Mouse (Mus musculus): ENCODE results near the gene Zbtb4.
"Not testable (repeated sequence)": the region's sequence is repeated elsewhere in the genome, so short reads cannot be mapped to it uniquely, and the experiment has no call there.

The Zbtb4 gene

DNA sequence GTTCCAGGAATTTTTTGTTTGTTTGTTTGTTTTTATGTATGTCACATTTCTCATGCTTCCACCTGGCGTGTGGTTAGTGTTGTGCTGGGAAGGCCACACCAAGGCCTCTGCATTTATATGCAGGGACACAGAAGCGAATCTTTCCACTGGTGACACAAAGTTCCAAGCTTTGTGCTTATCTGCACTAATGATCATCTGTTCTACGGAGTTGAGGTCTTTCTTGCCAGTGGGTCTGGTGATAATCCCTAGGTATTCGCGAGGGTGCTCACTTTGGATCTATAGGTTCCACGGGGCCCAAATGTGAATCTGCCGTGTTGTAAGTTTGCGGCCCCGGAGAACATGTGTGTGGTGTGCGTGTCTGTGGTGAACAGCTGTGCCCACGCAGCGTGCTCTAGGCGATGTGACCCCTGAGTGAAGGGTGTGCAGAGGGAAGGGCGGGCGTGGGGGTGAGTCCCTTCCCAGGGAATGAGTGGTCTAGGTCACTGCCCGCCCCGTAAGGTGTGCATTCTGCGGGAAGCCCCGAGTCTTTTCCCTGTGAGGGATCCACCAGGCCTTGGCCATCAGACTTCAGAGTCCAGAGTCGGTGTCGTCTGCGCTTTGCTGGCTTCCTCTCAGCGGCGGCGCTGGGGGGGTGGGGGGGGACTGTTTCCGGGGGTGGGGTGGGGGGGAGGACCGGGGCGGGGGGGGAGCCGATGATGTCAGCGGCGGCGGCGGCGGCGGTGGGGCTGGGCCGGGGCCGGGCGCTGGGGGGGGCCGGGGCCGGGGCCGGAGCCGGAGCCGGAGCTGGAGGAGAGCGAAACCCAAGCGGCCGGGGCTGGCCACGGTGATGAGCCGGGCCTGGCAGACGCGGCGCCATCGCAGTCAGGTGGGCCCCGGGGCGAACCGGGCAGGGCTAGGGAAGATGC is at the start of gene Zbtb4:
Gene Zbtb4 (plus strand): TSS at position 692 of the 905 bp plus-strand sequence.
- DNase-seq (ENCODE audit: inconsistent ontology term): peak; percentile 53

DNA sequence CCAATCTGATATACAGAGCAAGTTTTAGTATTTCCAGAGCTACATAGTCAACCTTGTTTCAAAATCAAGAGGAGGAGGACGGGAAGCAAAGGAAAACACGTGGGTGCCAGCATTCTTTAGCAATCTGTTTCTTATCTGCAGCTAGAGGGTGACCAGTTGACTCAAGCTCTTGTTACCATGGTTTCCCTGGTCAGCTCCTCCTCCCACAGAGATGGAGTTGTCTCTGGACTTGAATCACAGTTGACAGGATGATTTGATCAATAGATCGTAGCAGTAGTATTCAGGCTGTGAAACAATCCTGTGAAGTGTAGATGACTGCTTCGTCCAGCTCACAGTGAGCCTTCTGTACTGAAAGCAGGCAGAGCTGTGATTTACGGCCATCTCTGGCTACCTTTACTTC is 49.8 kb upstream of the Zbtb4 start:
- DNase-seq (ENCODE audit: inconsistent ontology term): peak; percentile 27

DNA sequence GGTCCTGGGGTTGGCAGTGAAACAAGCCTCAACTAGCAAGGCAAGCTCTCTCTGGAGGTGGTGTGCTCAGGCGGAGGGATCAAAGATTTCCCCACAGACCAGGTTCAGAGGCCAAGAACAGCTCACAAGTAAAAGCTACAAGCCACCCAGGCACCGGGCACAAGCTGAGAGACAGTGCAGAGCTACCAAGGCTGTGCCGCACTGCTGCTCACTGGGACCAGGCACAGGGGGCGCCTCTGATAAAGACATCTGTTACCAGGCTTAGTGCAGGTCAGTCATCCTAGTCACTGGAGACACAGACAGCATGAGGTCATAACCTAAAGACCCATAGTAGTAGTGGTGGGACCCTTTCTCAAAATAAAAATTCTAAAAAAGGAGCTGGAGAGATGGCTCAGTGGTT is 48.8 kb upstream of the Zbtb4 start:
- DNase-seq (ENCODE audit: inconsistent ontology term): no peak

DNA sequence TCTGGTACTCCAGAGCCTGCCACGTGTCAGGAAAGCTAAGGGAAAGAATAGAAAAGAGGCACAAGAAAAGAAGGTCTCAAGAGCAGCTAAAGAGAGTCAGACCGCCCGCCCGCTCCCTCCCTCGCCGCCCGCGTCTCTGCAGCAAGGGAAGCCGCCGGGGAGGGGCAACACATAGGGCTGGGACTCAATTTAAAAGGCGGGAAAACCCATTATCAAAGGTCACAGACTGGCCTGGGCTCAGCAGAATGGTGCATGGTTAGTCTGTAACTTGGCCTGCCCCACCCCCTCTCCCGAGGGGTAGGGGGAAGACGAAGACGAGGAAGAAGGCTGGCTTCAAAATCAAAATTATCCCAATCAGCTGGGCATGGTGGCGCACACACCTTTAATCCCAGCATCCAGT is 47.1 kb upstream of the Zbtb4 start:
- no peak for DNase-seq (ENCODE audit: inconsistent ontology term)

DNA sequence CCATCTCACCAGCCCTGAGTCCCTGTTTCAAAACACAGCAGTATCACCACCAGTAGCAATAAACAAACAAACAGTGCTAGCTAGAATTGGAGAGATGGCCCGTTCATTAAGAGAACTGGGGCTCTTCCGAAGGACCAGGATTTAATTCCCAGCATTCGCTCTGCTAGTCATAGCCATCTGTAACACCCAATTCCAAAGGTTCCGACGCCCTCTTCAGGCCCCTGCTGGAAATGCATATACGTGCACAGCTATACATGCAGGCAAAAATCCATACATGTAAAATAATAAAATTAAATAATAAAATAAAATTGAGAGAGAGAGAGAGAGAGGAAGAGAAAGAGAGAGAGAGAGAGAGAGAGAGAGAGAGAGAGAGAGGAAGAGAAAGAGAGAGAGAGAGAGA is 46.3 kb upstream of the Zbtb4 start:
- no peak for DNase-seq (ENCODE audit: inconsistent ontology term)

DNA sequence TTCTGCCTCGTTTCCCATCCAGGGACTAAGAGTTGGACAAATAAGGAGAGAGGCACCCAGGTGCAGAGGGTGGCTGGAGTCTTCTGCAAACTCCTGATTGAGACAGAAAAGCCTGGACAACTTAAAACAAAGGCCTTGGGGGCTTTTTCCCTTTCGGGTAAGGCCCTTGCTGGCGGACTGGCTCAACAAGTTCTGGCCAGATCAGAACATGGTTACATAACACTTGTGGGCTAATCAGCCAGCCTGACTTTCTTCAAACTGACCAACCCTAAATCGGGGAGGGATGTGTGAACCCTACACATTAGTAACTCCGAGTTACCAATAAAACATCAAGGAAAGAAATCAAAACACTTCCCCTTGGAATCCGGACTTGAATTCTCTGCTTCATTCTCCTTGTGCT is 44.9 kb upstream of the Zbtb4 start:
- DNase-seq (ENCODE audit: inconsistent ontology term): no peak

DNA sequence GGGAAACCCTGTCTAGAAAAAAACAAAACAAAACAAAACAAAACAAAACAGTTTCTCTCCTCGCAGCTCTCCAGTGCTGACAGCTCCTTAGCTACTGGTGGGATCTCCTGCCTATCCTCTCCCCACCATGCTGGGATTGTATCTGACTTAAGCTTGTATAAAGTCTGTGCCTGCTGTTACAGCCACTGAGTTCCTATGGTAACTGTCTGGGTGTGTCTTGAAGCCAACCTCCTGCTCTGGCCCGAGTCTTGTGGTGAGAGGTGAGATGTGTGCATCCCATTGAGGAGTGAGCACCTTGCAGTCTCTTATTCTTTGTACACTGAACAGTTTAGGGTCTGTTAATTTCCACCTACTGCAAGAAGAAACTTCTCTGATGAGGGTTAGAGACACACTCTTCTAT is 42.6 kb upstream of the Zbtb4 start:
- no peak for DNase-seq (ENCODE audit: inconsistent ontology term)

DNA sequence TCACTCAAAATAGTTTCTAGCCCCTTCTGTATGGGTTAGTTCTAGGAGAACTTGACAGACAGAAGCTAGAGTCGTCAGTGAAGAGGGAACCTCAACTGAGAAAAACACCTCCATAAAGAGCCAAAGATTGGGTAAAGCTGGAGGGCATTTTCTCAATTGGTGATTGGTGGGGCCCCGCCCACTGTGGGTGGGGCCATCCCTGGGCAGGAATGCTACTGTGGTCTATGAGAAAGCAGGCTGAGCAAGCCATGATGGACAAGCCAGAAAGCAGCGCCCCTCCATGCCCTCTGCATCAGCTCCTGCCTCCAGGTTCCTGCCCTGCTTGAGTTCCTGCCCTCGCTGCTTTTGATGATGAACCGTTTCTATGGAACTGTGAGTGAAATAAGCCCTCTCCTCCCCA is 39.8 kb upstream of the Zbtb4 start:
- DNase-seq (ENCODE audit: inconsistent ontology term): peak; percentile 19

DNA sequence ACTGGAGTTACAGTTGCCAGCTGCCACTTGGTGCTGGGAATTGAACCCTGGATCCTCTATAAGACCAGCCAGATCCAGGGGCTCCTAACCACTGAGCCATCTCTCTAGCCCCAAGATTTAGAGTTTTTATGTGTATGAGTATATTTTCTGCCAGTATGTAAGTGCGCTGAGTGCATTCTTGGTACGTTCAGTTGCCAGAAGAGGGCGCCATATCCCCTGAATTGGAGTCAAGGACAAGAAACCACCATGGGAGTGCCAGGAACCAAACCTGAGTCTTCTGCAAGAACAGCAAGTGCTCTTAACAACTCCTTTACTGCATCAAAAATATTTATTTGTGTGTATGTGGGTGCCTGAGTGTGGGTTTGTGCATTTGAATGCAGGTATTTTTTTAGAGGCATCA is 36.6 kb upstream of the Zbtb4 start:
- no peak for DNase-seq (ENCODE audit: inconsistent ontology term)

DNA sequence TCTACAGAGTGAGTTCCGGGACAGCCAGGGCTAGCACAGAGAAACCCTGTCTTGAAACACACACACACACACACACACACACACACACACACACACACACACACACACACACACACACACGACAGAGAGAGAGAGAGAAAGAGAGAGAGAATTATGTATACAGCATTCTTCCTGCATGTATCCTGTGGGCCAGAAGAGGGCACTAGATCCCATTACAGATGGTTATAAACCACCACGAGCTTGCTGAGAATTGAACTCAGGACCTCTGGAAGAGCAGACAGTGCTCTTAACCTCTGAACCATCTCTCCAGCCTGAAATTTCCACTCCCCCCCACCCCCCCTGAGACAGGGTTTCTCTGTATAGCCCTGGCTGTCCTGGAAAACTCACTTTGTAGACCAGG is 34.3 kb upstream of the Zbtb4 start:
- not testable (repeated sequence) for DNase-seq (ENCODE audit: inconsistent ontology term)

DNA sequence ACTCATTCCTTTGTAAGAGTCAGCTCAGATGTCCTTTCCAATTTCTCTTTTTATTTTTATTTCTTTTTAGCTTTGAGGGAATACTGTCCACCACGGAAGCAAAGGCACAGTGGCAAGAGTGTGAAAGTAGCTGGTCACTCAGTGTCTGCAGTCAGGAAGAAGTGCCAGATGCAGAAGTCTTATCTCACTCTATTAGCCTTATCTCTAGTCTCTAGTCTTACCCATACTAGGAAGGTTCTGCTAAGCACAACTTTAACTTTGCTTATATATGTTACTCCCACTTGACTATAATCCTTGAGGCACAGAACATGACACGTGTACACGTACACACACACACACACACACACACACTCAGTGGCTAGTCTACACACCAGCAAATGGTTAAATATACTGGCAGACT is 14.1 kb upstream of the Zbtb4 start:
- no peak for DNase-seq (ENCODE audit: inconsistent ontology term)

DNA sequence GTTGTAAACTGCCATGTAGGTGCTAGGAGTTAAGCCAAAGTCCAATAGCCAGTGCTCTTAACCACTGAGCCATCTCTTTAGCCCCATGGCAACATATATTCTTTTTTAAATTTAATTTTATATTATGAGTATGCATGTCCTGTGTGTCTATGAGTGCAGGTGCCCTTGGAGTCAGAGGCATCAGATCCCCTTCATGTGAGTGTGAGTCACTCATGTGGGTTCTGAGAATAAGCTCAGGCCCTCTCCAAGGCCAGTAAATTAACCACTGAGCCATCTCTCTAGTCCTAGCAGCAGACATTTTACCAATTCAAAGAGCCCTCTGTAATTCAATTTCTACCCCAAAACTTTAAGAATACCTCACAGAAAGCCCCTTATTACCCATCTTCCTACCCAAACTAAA is 13.0 kb upstream of the Zbtb4 start:
- DNase-seq (ENCODE audit: inconsistent ontology term): no peak

DNA sequence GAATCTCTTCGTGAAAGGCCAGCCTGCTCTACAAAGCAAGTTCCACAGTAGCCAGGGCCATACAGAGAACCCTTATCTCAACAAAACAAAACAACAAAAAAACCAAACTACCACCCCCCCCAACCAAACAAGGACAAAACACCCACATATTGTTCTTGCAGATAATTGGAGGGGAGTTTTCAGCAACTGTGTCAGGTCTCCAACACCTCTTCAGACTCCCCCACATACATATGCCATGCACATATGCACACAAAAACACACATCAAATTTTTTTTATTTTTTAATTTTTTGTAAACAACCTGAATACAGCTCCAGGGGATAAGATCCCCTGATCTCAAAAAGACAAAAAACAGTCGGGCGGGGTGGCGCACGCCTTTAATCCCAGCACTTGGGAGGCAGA is 11.5 kb upstream of the Zbtb4 start:
- no peak for DNase-seq (ENCODE audit: inconsistent ontology term)

DNA sequence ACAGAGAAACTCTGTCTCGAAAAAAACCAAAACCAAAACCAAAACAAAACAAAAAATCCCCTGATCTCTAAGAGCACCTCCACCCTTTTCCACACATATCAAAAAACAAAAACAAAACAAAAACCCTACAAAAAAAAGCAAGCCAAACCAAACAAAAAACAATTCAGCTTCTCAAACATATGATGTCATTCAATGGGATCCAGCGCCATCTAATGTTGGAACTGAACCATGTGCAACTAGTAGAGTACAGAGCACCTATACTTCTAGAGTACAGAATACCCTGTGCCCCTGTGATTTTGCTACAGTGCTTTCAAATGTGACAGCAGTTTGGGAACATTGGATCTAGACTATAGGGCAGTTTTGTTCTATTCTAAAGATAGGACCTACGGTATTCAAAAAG is 11.0 kb upstream of the Zbtb4 start:
- peak; percentile 51 for DNase-seq (ENCODE audit: inconsistent ontology term)

DNA sequence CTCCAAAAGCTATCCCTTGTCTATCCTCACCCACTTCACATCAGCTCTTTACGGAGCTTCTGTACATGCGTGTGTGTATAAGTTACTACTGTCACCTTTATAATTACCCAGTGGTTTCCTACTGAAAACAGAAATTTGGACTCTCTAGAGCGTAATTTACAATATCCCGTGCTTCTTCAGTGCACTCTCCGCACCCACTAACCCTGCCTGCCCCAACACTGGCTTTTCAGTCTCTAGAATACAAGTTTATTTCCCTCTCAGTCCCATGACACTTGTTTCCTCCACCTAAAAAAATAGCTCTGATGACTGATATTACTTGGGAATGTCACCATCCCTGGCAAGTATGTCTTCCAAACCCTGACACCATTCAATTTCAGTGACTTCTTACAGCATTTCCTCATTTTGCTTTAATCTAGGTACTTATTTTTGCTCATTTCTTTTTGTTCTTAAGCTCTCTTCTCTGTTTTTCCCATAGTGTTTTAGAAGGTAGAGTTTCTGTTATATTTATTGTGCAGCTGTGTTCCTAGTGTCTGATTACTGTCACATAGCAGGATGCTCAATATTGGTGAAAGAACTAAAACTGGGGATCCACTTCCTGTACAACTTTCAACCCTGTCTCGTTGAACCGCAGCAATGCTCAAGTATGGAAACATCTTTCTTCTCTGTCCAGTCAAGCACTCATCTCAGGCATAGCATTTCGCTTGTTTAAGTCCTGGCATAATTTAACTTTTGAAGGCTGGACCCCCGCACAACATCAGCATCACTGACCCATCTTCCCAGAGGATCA is 8.2 kb upstream of the Zbtb4 start:
- no peak for DNase-seq (ENCODE audit: inconsistent ontology term)

DNA sequence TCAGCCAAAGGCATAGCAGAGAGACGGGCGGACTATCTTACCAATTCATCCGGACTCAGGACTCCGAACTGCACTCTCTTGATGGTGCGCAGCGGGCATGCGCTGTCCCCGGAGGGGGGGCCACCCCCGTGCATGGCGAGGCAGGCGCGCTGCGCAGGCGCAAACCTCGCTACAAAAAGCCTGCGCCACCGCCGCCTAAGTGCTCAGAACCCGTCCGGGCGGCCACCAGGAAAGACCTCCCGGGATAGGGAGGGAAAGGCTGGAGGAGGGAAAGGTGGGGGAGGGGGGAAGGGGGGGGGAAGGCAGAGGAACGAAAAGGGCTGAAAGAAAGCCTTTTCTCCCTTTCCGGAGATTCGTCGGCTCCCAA is 7.6 kb upstream of the Zbtb4 start:
- DNase-seq (ENCODE audit: inconsistent ontology term): peak; percentile 97

DNA sequence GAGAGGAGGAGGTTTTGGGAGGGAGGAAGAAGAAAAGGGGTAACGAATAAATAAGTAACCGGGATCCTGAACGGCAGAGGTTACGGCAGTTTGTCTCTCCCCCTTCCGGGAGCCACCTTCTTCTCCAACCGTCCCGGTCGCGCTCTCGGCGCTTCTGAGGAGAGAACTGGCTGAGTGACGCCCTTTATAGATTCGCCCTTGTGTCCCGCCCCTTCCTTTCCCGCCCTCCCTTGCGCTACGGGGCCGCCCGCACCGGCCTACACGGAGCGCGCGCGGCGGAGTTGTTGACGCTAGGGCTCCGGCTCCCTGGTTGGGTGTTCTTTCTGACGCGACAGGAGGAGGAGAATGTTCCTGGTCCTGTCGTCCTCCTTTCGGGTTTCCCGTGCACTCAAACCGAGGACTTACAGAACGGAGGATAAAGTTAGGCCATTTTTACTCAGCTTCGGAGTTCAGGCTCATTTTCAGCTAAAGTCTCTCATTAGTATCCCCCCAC is 7.2 kb upstream of the Zbtb4 start, which contains the start of gene Polr2a:
Gene Polr2a (minus strand): TSS at position 160 of the 493 bp plus-strand sequence.
- DNase-seq (ENCODE audit: inconsistent ontology term): peak; percentile 100

DNA sequence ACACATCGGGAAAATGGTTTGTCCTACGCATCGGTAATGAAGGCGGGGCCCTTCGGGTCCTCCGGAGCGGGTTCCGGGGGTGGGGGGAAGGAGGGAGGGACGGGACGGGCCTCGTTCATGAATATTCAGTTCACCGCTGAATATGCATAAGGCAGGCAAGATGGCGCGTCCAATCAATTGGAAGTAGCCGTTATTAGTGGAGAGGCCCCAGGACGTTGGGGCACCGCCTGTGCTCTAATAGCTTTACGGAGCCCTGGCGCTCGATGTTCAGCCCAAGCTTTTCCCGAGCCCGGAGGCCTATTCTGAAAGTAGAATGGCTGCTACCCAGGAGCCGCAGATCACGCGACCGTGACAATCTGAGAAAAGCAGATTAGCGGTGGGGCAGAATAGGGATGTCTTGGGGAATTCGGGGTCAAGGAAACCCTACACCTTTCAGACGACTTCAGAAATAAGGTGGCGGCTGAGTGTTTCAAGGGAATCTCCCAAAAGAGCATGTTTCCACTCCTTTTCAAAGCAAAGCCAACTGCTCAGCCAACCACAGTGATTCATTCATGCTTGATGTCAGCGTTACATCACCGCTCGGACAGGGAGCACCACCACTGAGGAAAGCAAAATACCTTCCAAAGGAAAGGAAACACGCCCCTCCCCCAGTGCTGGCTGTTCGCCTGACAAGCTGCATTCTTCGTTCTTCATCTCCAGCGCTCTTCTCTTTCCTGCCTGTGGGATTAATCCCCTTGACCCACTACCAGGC is 6.6 kb upstream of the Zbtb4 start:
- DNase-seq (ENCODE audit: inconsistent ontology term): peak; percentile 94

DNA sequence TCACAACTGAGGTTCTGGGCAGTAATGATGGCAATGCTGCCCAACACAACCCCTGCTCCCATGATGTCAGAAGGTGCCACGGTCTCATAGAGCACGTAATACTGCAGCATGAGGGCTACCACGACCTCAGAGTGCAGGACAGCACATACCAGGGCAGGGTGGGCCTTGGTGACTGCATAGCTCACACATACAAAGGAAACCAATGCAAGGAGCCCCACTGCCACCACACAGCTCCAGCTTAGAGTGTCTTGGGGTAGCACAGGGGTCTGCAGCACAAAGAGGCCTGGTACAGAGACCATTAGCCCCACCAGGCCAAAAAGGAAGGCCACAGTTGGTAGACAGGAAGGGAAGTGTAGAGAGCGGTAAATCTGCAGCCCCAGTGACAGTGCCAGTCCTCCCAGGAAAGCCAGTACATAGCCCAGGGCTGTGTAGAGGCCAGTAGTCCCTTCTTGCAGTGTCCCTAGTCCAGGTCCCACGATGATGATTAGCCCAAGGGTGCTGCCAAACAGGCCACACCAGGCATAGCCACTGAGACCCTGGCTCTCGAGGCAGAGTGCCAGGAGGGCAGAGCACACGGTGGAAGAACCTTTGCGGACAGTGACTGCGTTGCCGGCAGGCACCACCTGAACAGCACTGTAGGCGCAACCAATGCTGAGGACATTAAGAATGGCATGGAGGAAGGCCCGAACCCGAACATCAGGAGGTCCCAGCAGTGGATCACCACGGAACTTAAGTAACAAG is 5.4 kb upstream of the Zbtb4 start:
- no peak for DNase-seq (ENCODE audit: inconsistent ontology term)

DNA sequence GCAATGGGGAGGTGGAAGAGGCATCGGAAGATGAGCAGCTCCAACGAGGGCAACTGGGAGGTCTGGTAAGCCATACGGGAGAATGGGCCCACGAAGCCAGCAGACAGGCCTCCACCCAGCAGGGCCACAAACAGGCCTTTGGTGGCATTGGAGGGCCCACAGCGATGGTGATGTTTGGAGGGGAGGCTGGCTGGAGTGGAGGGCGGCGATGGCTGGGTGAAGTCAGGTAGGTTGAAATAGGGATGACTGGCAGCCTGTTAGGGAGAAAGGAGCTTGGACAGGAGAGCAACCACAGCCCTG is 4.9 kb upstream of the Zbtb4 start:
- DNase-seq (ENCODE audit: inconsistent ontology term): no peak

DNA sequence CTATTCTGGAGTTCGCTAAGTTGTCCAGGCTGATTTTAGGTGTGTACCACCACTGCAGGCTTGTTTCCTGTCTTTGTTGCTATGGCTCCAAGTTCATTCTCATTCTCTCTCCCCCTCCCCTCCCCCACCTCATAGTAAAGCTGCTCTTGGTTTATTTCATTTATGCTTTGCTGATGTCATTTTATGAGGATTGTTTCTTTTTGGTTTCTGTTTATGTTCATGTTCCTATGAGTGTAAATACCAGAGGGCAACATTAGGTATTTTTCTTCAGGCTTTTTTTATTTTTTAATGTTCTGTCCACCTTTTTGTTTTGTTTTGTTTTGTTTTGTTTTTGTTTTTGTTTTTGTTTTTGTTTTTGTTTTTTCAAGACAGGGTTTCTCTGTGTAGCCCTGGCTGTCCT is 3.8 kb upstream of the Zbtb4 start, which contains the start of gene Slc35g3:
Gene Slc35g3 (minus strand): TSS at position 101 of the 400 bp plus-strand sequence.
- DNase-seq (ENCODE audit: inconsistent ontology term): no peak
